Mouse (Mus musculus): Measurements from ENCODE around the gene Ass1. TPM values are rescaled to one million over a fixed set of nuclear protein-coding genes. Genes with fewer than 3 reads are reported as not detected.
"Not testable (repeated sequence)": the region's sequence is repeated elsewhere in the genome, so short reads cannot be mapped to it uniquely, and the experiment has no call there.

Ass1 gene
- polyA plus RNA-seq, 1 experiment, result 43.7 TPM

DNA sequence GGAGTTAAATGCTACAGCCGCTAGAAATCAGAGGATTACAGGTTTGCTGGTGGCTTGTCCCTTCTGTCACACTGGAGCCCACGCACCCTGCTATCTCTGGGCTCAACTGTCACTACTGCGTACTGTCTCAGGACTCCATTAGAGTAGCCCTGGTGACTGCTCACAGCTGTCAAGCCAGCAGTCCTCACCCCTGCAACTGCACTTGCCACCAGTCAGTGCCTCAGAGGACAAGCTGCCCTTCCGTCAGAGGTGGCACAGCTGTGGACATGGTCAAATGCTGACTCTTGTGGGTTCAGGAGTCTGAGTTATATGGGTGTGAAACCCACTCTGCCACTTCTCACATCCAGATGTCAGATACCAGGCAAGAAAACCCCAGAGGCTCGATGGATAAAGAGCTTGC lies 68.7 kb downstream of the Ass1 start:
- WGBS, result 66% methylated on average over 5 of the region's 5 CpGs
- no peaks in the 10 kb centered on the region; the same call in 1 of the 2 replicates for H3K4me1 ChIP-seq (ENCODE audit: control insufficient read depth, insufficient read depth, low read length)
- H3K4me3 ChIP-seq (replicated peaks; ENCODE audit: control insufficient read depth, low read depth, low read length), result no peak overlapping the region

GRCm38 (mm10) chr2:31541581-31541980 lies 71.6 kb downstream of the Ass1 start:
- Histone ChIP-seq H3K4me3 (replicated peaks; ENCODE audit: control insufficient read depth, low read depth, low read length) (no peak overlapping the region), H3K4me1 (ENCODE audit: control insufficient read depth, insufficient read depth, low read length) (no peaks in the 10 kb centered on the region; the same call in 1 of the 2 replicates), H3K27ac (ENCODE audit: control insufficient read depth, insufficient read depth, low read depth, low read length, poor library complexity) (no peak overlapping the region)
- WGBS, result 77% methylated on average over 5 of the region's 5 CpGs
- no peak for TF ChIP-seq POLR2A (IDR thresholded peaks at IDR 0.05; ENCODE audit: borderline replicate concordance, control insufficient read depth, low read depth, low read length)
- no peak for TF ChIP-seq CTCF (IDR thresholded peaks at IDR 0.05; ENCODE audit: control insufficient read depth, insufficient read depth, low read length)

More for the DNA sequence above, 68.7 kb downstream of the Ass1 start:
- TF ChIP-seq POLR2A (IDR thresholded peaks at IDR 0.05; ENCODE audit: borderline replicate concordance, control insufficient read depth, low read depth, low read length), result no peak
- TF ChIP-seq CTCF (IDR thresholded peaks at IDR 0.05; ENCODE audit: control insufficient read depth, insufficient read depth, low read length), result no peak
- H3K27ac ChIP-seq (ENCODE audit: control insufficient read depth, insufficient read depth, low read depth, low read length, poor library complexity), result no peak overlapping the region

DNA sequence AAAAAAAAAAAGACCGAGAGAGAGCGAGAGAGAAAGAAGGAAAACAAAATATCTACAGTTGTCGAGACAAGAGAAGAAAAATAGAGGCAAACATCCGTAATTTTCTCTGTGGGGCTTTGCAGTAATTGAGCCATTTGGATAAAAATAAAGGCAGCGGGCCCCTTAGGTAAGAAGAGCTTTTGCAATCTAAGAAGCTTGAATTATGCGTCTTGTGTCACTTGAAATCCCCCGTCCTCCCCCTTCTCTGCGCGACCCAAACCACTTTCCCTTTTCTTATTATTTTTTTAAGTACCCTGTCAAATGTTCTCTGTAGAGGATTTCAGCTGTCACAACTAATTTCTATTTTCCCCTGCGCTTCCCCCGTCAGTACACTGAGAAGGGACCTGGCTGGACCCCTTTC lies 77.7 kb downstream of the Ass1 start:
- no peak for TF ChIP-seq CTCF (IDR thresholded peaks at IDR 0.05; ENCODE audit: control insufficient read depth, insufficient read depth, low read length)
- TF ChIP-seq POLR2A (IDR thresholded peaks at IDR 0.05; ENCODE audit: borderline replicate concordance, control insufficient read depth, low read depth, low read length), result no peak
- H3K27ac ChIP-seq (ENCODE audit: control insufficient read depth, insufficient read depth, low read depth, low read length, poor library complexity), result no peak overlapping the region
- no peak overlapping the region for H3K4me3 ChIP-seq (replicated peaks; ENCODE audit: control insufficient read depth, low read depth, low read length)
- no peaks in the 10 kb centered on the region; the same call in 1 of the 2 replicates for H3K4me1 ChIP-seq (ENCODE audit: control insufficient read depth, insufficient read depth, low read length)
- WGBS, result 61% methylated on average over 11 of the region's 11 CpGs

DNA sequence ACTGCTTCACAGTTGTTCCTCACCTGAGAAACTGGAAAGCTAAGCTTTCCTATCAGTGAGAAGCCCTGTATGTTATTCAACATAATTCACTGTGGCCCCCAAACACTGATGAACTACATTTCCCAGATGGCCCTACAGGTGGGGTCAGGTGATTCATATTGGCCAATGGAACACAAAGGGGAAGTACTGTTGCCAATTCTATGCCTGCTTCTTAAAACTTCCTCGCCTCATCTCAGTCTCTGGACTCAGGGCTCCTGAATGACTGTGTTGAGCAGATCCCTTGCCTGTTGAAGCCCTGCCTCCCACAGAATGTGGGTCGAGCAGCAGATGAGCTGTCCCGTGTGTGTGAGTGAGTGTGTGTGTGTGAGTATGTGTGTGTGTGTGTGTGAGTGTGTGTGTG lies 80.5 kb downstream of the Ass1 start:
- H3K4me1 ChIP-seq (ENCODE audit: control insufficient read depth, insufficient read depth, low read length), result no peaks in the 10 kb centered on the region; the same call in 1 of the 2 replicates
- no peak for TF ChIP-seq CTCF (IDR thresholded peaks at IDR 0.05; ENCODE audit: control insufficient read depth, insufficient read depth, low read length)
- H3K4me3 ChIP-seq (replicated peaks; ENCODE audit: control insufficient read depth, low read depth, low read length), result no peak overlapping the region
- 73% methylated on average over 3 of the region's 3 CpGs for WGBS
- no peak overlapping the region for H3K27ac ChIP-seq (ENCODE audit: control insufficient read depth, insufficient read depth, low read depth, low read length, poor library complexity)

DNA sequence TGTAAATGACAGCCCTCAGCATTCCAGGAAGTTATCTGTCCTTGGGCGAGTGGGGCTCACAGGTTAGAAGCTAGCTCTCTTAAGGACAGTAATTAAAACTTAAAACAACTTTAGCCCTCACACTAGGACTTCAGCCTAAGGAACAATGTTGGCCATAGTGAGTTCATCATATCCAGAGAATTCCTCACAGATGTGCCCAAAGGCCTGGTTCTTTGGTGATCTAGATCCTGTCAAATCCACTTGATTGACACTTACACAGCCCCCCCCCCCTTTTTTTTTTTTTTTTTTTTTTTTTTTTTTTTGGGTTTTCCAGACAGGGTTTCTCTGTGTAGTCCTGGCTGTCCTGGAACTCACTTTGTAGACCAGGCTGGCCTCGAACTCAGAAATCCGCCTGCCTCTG lies 81.3 kb downstream of the Ass1 start:
- H3K4me1 ChIP-seq (ENCODE audit: control insufficient read depth, insufficient read depth, low read length); H3K27ac ChIP-seq (ENCODE audit: control insufficient read depth, insufficient read depth, low read depth, low read length, poor library complexity); H3K4me3 ChIP-seq (replicated peaks; ENCODE audit: control insufficient read depth, low read depth, low read length): not testable (repeated sequence)
- 61% methylated on average over 2 of the region's 3 CpGs for whole genome bisulfite sequencing

- TF ChIP-seq POLR2A (IDR thresholded peaks at IDR 0.05; ENCODE audit: borderline replicate concordance, control insufficient read depth, low read depth, low read length), result no peak
- Histone ChIP-seq H3K4me1 (ENCODE audit: control insufficient read depth, insufficient read depth, low read length) (no peaks in the 10 kb centered on the region; the same call in 1 of the 2 replicates), H3K4me3 (replicated peaks; ENCODE audit: control insufficient read depth, low read depth, low read length) (no peak overlapping the region), H3K27ac (ENCODE audit: control insufficient read depth, insufficient read depth, low read depth, low read length, poor library complexity) (no peak overlapping the region)
- WGBS, result 83% methylated on average over 10 of the region's 10 CpGs
Measured at GRCm38 (mm10) chr2:31551971-31552370, 82.0 kb downstream of the Ass1 start.

GRCm38 (mm10) chr2:31554619-31555018 lies 84.6 kb downstream of the Ass1 start:
- Histone ChIP-seq H3K4me3 (replicated peaks; ENCODE audit: control insufficient read depth, low read depth, low read length) (no peak overlapping the region), H3K27ac (ENCODE audit: control insufficient read depth, insufficient read depth, low read depth, low read length, poor library complexity) (no peak overlapping the region), H3K4me1 (ENCODE audit: control insufficient read depth, insufficient read depth, low read length) (no peaks in the 10 kb centered on the region; the same call in 1 of the 2 replicates)
- 74% methylated on average over 5 of the region's 5 CpGs for WGBS
- TF ChIP-seq CTCF (IDR thresholded peaks at IDR 0.05; ENCODE audit: control insufficient read depth, insufficient read depth, low read length) (peak; percentile 36; the same call in 1 of the 2 replicates), POLR2A (IDR thresholded peaks at IDR 0.05; ENCODE audit: borderline replicate concordance, control insufficient read depth, low read depth, low read length) (no peak)

Other genes with a start within 250 kb of the Ass1 start
- 0.49 TPM in 1 of 2 replicates, not detected in the other for gene Ncs1, start 224.4 kb upstream of the Ass1 start, polyA plus RNA-seq (2011; ENCODE audit: insufficient read depth, insufficient read length, low replicate concordance, missing spikeins)
- gene Hmcn2, start 155.8 kb upstream of the Ass1 start, polyA plus RNA-seq (2011; ENCODE audit: insufficient read depth, insufficient read length, low replicate concordance, missing spikeins), result 0.52 and 1.6 TPM in 2 replicates
- gene Fubp3, start 102.4 kb downstream of the Ass1 start, polyA plus RNA-seq (2011; ENCODE audit: insufficient read depth, insufficient read length, low replicate concordance, missing spikeins), result 9.0 and 39.8 TPM in 2 replicates
- not detected in 2 replicates for gene Prdm12, start 169.8 kb downstream of the Ass1 start, polyA plus RNA-seq (2011; ENCODE audit: insufficient read depth, insufficient read length, low replicate concordance, missing spikeins)
- 26.1 and 36.0 TPM in 2 replicates for gene Exosc2, start 200.5 kb downstream of the Ass1 start, polyA plus RNA-seq (2011; ENCODE audit: insufficient read depth, insufficient read length, low replicate concordance, missing spikeins)
- gene Abl1, start 218.2 kb downstream of the Ass1 start, polyA plus RNA-seq (2011; ENCODE audit: insufficient read depth, insufficient read length, low replicate concordance, missing spikeins), result 24.3 and 35.0 TPM in 2 replicates

All from bone marrow, adult 2 months (tissue).